Mouse (Mus musculus): Measurements from ENCODE around the gene Nol9.

GRCm38 (mm10) chr4:152029997-152030396 lies 9.1 kb upstream of the Nol9 start:
- TF ChIP-seq GATA1 (IDR thresholded peaks at IDR 0.05; ENCODE audit: borderline replicate concordance, low read length) (no peak), FLI1 (IDR thresholded peaks at IDR 0.05; ENCODE audit: low read length) (no peak)

Data from megakaryocyte, embryonic 14.5 days (primary cell).